Mouse (Mus musculus): Measurements from ENCODE around the gene Dag1. TPM values are rescaled to one million over a fixed set of nuclear protein-coding genes. Genes with fewer than 3 reads are reported as not detected.
"Not testable (repeated sequence)": the region's sequence is repeated elsewhere in the genome, so short reads cannot be mapped to it uniquely, and the experiment has no call there.

Gene Dag1
- polyA plus RNA-seq, 1 experiment from 2014 or later, result 20.7 TPM

DNA sequence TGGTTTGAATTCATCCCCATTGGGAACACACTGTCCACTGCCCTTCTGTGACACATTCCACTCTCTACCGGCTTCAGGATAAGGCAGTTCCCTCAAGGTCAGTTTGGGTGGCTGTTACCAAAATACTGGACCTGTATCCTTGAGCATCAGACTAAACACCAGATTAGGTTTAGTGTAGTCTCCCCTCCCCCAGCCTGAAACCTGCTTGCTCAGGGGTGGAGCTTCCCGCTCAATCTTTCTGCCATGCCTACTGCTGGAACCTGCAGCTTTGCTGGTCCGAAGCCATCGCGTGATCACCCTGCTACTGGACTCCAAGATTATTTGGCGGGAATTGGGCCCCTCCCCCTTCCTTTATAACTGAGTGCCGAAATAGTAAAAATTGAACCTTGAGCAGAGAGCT, 4.9 kb upstream of the Dag1 start:
- H3K36me3 ChIP-seq, result not testable (repeated sequence)
- WGBS (ENCODE audit: insufficient replicate concordance), result 66% methylated on average over 6 of the region's 7 CpGs

DNA sequence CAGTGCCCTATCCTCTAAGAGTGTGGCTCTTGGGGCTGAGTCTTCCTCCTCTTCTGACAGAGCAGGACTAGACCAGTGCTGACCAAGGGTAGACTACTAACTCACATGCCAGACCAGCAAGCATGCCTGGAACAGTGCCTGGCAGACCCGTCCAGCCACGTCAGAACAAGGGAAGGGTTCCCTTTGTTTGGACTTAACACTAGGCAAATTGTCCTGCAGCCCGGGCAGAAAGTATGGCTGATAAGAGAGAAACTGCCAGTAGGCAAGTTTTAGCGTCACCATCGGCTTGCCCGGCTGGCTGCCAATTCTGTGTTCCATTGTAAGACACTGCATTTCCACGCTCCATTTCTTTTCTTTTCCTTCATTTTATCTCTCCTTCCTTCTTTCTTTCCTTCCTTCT, 3.9 kb upstream of the Dag1 start:
- Histone ChIP-seq H3K27ac (no peak overlapping the region), H3K9ac (no peak overlapping the region), H3K4me3 (no peak overlapping the region), H3K9me3 (replicated peaks) (no peaks in the 10 kb centered on the region), H3K4me1 (peaks cover 23% of the 10 kb centered on the region), H3K4me2 (no peak overlapping the region), H3K27me3 (replicated peaks) (peaks cover 14% of the 10 kb centered on the region), H3K36me3 (no peaks in the 10 kb centered on the region)
- 61% methylated on average over 7 of the region's 7 CpGs for WGBS (ENCODE audit: insufficient replicate concordance)
- no peak for ATAC-seq

More for the DNA sequence above, 4.9 kb upstream of the Dag1 start:
- H3K4me1 ChIP-seq, result peaks cover 18% of the 10 kb centered on the region
- H3K4me2 ChIP-seq; H3K9ac ChIP-seq; H3K4me3 ChIP-seq; ATAC-seq; H3K27ac ChIP-seq; H3K9me3 ChIP-seq (replicated peaks): not testable (repeated sequence)
- H3K27me3 ChIP-seq (replicated peaks), result peaks cover 23% of the 10 kb centered on the region

DNA sequence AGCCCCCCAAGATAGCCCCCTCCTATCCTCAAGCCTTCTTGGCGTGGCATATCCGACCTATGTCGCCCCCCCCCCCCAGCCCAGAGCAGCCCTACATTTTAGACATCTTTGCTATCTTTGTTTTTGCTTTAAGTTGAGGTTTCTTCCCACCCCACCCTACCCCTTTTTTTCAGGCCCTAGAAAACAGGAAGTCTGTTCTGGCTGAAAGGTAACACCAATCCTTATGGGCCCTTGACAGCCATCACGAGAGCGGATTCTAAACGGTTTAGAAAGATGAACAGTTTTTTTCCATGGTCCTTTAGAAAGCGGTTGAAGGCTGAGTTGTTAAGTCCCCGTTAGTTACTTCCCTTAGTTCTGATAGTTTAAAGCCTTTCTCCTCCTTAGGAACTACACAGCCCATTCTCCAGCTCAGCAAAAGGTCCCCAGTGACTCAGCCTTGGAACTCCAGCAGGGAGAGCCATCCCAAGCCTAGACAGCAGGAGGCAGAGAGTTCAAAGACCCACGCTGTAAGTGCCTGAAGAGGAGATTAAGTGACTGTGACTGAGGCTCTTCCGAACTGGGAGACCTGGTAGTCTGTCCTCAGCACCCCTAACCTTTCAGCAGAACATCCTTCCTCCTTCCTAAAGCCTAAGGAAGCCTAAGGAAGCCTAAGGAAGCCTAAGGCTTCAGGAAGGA, 2.6 kb upstream of the Dag1 start:
- H3K9me3 ChIP-seq (replicated peaks), result no peaks in the 10 kb centered on the region
- H3K27me3 ChIP-seq (replicated peaks), result peaks cover 4% of the 10 kb centered on the region; the same call in 1 of the 2 replicates
- H3K4me3 ChIP-seq, result no peak overlapping the region
- no peak overlapping the region for H3K9ac ChIP-seq
- no peak overlapping the region for H3K4me2 ChIP-seq
- H3K36me3 ChIP-seq, result no peaks in the 10 kb centered on the region
- WGBS (ENCODE audit: insufficient replicate concordance), result 55% methylated on average over 10 of the region's 10 CpGs
- ATAC-seq, result no peak
- H3K27ac ChIP-seq, result no peak overlapping the region
- peaks cover 31% of the 10 kb centered on the region for H3K4me1 ChIP-seq

DNA sequence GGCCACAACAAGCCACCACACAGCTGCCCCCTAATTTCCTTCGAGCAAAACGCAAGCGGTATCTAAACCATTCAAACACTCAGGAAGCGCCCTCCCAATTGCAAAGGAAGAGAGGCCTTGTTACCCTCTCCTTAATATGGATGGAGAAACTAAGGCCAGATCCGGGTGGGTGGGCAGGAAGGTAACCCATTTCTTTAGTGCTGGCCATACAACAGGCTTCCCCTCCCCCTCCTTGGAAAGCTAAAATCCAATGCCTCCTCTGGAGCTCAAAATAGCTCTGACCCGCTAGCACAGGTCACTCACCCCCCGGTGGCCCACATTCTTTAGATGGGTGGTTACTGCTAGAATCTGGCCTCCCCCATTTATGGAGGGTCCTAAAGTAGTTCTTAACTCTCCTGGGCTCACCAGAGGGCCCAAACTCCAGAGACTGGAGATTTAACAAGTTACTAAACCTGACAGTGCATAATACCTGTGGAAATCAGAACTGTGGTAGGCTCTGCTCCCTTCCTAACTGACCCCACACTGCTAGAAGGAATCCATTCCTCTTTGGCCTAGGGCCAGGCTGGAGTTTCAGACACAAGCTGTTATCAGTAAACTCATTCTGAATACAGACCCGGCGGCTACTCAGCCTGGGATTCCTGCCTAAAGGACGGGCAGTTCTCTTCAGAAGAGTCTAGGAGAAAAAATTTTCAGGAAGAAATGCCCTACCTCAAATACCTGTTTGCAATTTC, 598 bp upstream of the Dag1 start:
- no peaks in the 10 kb centered on the region for H3K36me3 ChIP-seq
- H3K9ac ChIP-seq, result peak overlapping the region; percentile 89
- H3K27me3 ChIP-seq (replicated peaks), result no peaks in the 10 kb centered on the region
- peak overlapping the region; percentile 93 for H3K27ac ChIP-seq
- H3K4me2 ChIP-seq, result peak overlapping the region; percentile 97
- no peaks in the 10 kb centered on the region for H3K9me3 ChIP-seq (replicated peaks)
- peaks cover 37% of the 10 kb centered on the region for H3K4me1 ChIP-seq
- 20% methylated on average over 10 of the region's 10 CpGs for WGBS (ENCODE audit: insufficient replicate concordance)
- H3K4me3 ChIP-seq, result peak overlapping the region; percentile 88
- ATAC-seq, result peak; percentile 16

DNA sequence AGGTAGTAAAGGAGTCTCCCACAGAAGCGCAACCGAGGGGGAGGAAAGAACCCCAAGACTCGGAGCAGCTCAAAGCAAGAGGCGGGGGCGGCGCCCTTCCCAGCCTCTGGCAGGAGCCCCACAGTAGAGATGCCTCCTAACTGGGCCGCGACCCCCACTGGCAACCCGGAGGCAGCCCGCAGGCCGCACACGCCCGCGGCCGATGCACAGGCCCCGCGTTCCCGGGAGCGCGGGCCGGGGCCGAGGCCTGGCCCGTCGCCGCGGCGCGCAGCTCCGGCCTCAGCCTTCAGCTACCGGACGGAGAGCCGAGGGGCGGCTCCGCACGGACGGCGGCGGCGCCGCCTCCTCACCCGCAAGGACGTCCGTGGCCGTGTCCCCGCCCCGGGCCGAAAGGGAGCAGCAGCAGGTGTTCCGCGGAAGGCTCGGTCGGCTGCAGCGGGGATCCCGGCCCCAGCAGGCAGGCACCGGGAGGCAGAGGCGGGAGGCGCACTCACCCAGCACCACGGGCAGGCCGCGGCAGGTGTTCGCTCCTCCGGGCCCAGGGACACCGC, 552 bp downstream of the Dag1 start:
- peak overlapping the region; percentile 97 for H3K4me2 ChIP-seq
- H3K9ac ChIP-seq, result peak overlapping the region; percentile 89
- peak overlapping the region; percentile 88 for H3K4me3 ChIP-seq
- no peaks in the 10 kb centered on the region for H3K27me3 ChIP-seq (replicated peaks)
- no peaks in the 10 kb centered on the region for H3K36me3 ChIP-seq
- under 1% methylated on average over 52 of the region's 62 CpGs for WGBS (ENCODE audit: insufficient replicate concordance)
- ATAC-seq, result peak; percentile 71
- H3K27ac ChIP-seq, result peak overlapping the region; percentile 93
- peaks cover 37% of the 10 kb centered on the region for H3K4me1 ChIP-seq
- no peaks in the 10 kb centered on the region for H3K9me3 ChIP-seq (replicated peaks)

DNA sequence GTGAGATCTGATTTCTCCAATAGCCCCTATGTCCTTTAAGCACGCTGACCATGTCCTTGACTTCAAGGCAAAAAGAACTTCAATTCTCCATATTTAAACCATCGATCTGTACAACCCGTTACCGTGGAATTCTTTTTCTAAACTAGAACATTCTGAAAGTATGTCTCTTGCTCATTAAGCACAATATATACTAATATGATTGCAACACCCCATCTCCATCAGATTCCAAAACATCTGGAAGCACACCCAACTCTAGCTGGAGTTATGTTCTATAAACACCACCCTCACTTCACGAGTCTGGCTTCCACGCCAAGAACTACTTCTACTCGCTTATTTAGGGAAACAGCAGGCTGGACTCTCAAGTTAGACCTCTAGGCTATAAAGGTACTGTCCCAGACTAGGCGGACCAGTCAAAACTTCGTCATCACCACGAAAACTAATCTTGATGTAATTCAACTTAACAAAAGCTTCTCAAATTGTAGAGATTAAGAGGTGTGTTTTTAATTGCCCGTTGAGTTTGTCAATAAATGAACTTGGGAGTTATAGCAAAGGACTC, 1.2 kb downstream of the Dag1 start:
- Histone ChIP-seq H3K9me3 (replicated peaks) (no peaks in the 10 kb centered on the region), H3K27me3 (replicated peaks) (no peaks in the 10 kb centered on the region), H3K4me1 (peaks cover 37% of the 10 kb centered on the region), H3K27ac (no peak overlapping the region), H3K4me2 (peak overlapping the region; percentile 97), H3K4me3 (peak overlapping the region; percentile 88), H3K9ac (peak overlapping the region; percentile 89), H3K36me3 (no peaks in the 10 kb centered on the region)
- no peak for ATAC-seq
- WGBS (ENCODE audit: insufficient replicate concordance), result 58% methylated on average over 11 of the region's 11 CpGs

DNA sequence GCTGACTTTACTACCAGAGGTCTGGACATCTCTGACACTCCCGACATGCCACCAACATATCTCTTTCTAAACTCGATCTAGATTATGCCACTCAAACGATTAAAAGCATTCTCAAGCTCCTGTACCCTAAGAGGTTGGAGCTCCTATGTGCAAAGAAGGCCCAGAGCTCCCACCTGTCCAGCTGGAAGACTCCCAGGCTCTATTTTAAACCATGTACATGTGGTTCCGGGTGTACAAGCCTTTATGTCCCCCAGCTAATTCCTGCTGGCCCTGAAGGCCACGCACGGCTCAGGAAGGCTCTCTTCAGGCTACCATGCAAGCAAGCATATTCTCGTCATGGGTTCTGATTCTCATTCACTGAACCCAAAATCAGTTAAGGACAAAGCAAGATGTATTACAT, 1.9 kb downstream of the Dag1 start:
- no peaks in the 10 kb centered on the region for H3K27me3 ChIP-seq (replicated peaks)
- no peaks in the 10 kb centered on the region for H3K9me3 ChIP-seq (replicated peaks)
- H3K4me1 ChIP-seq, result peaks cover 37% of the 10 kb centered on the region
- no peaks in the 10 kb centered on the region for H3K36me3 ChIP-seq
- 0 out of 2 replicates have a peak overlapping the region, but pooled peaks have one; percentile 88 for H3K4me3 ChIP-seq
- no peak for ATAC-seq
- H3K9ac ChIP-seq, result no peak overlapping the region
- WGBS (ENCODE audit: insufficient replicate concordance), result 64% methylated on average over 7 of the region's 7 CpGs
- no peak overlapping the region for H3K27ac ChIP-seq
- peak overlapping the region; percentile 97 for H3K4me2 ChIP-seq

DNA sequence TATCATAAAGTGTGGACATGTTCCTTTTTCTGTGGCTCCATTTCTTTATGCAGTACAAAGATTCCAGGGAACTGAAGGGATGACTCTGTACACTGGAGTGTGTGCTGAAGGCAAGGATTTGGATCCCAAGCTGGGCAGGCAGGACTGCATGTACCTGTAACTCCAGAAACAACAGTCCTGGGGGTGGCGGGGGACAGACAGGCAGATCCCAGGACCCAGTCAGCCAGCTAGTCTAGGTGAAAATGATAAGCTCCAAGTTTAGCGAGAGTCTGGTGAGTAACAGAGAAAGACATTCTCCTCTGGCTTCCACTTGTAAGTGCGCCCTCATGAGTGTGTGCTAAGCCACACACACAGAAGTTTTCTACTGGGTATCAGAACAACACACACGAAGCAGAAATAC, 3.2 kb downstream of the Dag1 start:
- Histone ChIP-seq H3K27ac (no peak overlapping the region), H3K4me2 (no peak overlapping the region), H3K4me1 (peaks cover 37% of the 10 kb centered on the region), H3K9ac (no peak overlapping the region), H3K4me3 (no peak overlapping the region), H3K36me3 (no peaks in the 10 kb centered on the region), H3K27me3 (replicated peaks) (no peaks in the 10 kb centered on the region), H3K9me3 (replicated peaks) (no peaks in the 10 kb centered on the region)
- WGBS (ENCODE audit: insufficient replicate concordance), result 57% methylated on average over 4 of the region's 4 CpGs
- no peak for ATAC-seq

DNA sequence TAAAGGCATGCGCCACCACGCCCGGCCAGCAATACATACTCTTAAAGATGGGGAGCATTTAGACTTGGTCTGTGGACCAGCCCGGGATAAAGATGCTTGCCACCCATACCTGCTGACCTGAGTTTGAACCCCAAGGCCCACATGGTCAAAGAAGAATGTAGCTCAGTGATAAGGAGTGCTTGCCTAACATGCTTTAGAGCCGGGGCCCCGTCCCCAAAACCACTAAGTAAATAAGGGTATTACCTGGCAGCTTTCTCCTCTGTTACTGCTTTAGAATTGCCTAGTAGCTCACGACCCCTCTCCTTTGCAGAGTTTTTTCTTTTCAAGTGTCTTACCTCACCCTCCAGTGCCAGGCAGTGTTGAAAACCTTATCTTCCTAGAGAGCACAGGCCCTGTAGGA, 11.0 kb downstream of the Dag1 start:
- Histone ChIP-seq H3K4me1 (no peaks in the 10 kb centered on the region), H3K27me3 (replicated peaks) (no peaks in the 10 kb centered on the region), H3K9me3 (replicated peaks) (no peaks in the 10 kb centered on the region), H3K27ac (no peak overlapping the region), H3K4me2 (no peak overlapping the region), H3K4me3 (no peak overlapping the region), H3K9ac (no peak overlapping the region), H3K36me3 (peaks cover 21% of the 10 kb centered on the region)
- ATAC-seq, result no peak
- WGBS (ENCODE audit: insufficient replicate concordance), result 70% methylated on average over 7 of the region's 7 CpGs

DNA sequence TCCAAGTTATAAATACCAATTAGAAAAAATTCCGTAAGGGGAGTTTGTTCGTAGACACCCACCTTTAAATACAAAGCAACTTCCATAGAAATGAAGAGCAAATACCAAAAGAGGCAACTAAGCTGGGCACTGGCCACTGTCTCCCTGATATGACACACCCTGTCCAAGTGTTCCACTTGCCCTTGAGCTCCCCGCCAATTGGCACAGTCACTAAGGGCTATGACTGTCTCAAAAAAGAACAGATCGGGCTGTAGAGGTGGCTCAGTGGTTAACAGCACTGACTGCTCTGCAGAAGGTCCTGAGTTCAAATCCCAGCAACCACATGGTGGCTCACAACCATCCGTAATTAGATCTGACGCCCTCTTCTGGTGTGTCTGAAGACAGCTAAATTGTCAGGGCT, 11.9 kb downstream of the Dag1 start:
- Histone ChIP-seq H3K9me3 (replicated peaks) (no peaks in the 10 kb centered on the region), H3K4me3 (no peak overlapping the region)
- no peak for ATAC-seq

DNA sequence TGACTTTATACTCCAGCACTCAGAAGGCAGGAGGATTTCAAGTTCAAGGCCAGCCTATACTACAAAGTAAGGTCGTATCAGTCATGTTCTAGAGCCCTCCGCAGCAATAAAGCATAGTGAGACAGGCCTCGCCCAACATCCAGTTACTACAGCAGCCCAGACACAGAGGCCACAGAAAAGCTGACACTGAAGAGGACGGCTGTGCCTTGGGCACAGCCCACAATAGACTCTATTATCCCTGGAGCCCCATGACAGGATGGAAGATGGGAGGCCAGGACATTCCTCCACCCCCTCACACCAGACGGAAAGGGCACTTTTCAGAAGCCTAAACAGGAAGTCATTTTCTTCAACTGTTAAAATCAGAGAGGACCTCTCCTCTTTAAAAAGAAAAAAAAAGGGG, 14.8 kb downstream of the Dag1 start:
- Histone ChIP-seq H3K36me3 (peaks cover 24% of the 10 kb centered on the region), H3K4me1 (no peaks in the 10 kb centered on the region), H3K4me3 (no peak overlapping the region), H3K27ac (no peak overlapping the region), H3K4me2 (no peak overlapping the region), H3K27me3 (replicated peaks) (no peaks in the 10 kb centered on the region), H3K9ac (no peak overlapping the region), H3K9me3 (replicated peaks) (no peaks in the 10 kb centered on the region)
- WGBS (ENCODE audit: insufficient replicate concordance), result 65% methylated on average over 5 of the region's 5 CpGs
- no peak for ATAC-seq

More for the DNA sequence above, 11.9 kb downstream of the Dag1 start:
- Histone ChIP-seq H3K4me2 (no peak overlapping the region), H3K36me3 (peaks cover 21% of the 10 kb centered on the region), H3K9ac (no peak overlapping the region), H3K27ac (no peak overlapping the region), H3K4me1 (no peaks in the 10 kb centered on the region), H3K27me3 (replicated peaks) (no peaks in the 10 kb centered on the region)
- 73% methylated on average over 6 of the region's 6 CpGs for WGBS (ENCODE audit: insufficient replicate concordance)

DNA sequence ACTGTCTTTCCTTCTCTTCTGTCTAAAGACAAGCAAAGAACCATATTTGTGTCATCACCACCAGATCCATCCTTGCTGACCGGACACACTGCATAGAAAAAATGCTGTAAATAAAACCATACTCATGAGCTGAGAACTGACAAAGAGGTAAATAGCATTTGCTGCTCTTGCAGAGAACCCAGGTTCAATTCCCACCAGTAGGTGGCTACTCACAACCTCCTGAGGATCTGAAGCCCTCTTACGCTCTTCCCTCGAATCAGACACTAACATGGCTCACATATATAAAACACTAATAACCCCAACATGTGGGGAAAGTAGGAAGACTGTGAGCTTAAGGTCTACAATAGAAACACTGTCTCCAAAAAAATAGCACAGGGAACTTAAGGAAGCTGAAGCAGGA, 18.8 kb downstream of the Dag1 start:
- Histone ChIP-seq H3K9me3 (replicated peaks) (no peaks in the 10 kb centered on the region), H3K4me3 (no peak overlapping the region), H3K4me1 (no peaks in the 10 kb centered on the region), H3K4me2 (no peak overlapping the region), H3K36me3 (peaks cover 5% of the 10 kb centered on the region), H3K27ac (no peak overlapping the region), H3K9ac (no peak overlapping the region), H3K27me3 (replicated peaks) (no peaks in the 10 kb centered on the region)
- 71% methylated on average over 3 of the region's 3 CpGs for WGBS (ENCODE audit: insufficient replicate concordance)
- no peak for ATAC-seq
